Mouse (Mus musculus): ENCODE data around the gene Ctnnb1. TPM values are rescaled to one million over a fixed set of nuclear protein-coding genes. Genes with fewer than 3 reads are reported as not detected.

Gene Ctnnb1
- total and polyA plus RNA-seq, 3 experiments, result 197 to 383 (median 290) TPM

- Histone ChIP-seq H3K4me1 (ENCODE audit: control insufficient read depth in 1 of 2, insufficient read depth in 2 of 2) (no peaks in the 10 kb centered on the region), H3K9me3 (replicated peaks; ENCODE audit: low read length) (no peaks in the 10 kb centered on the region), H3K4me3 (replicated peaks in 1 of 3; ENCODE audit: low read depth in 2 of 3, low read length in 2 of 3, poor library complexity in 1 of 3) (no peak overlapping the region), H3K27ac (ENCODE audit: insufficient read depth, low read depth) (no peak overlapping the region), H3K27me3 (replicated peaks) (peaks cover 5% of the 10 kb centered on the region), H3K79me2 (replicated peaks; ENCODE audit: control insufficient read depth, extremely low read depth, insufficient read depth, poor library complexity, severe bottlenecking) (no peaks in the 10 kb centered on the region), H3K4me2 (ENCODE audit: insufficient read depth, low read depth, poor library complexity, severe bottlenecking) (no peak overlapping the region), H3K36me3 (replicated peaks in 1 of 2; ENCODE audit: control insufficient read depth in 1 of 2, insufficient read depth in 1 of 2, low read length in 1 of 2) (no peaks in the 10 kb centered on the region), H3K9ac (ENCODE audit: insufficient read depth, low read depth) (no peak overlapping the region)
- in situ Hi-C loops (cut with MboI; ENCODE audit: low pct_ligation_motif_present, low pct_unique_long_range_greater_than_20kb, low sequenced_read_pairs), result no loop called here
- dilution Hi-C loops (cut with MboI; ENCODE audit: extremely low pct_ligation_motif_present, extremely low pct_unique_long_range_greater_than_20kb, low sequenced_read_pairs), result no loop called here
- TF ChIP-seq KAT2A (IDR thresholded peaks at IDR 0.05; ENCODE audit: insufficient replicate concordance, low read length) (no peak), GABPA (IDR thresholded peaks at IDR 0.05; ENCODE audit: insufficient replicate concordance, low read depth, low read length) (no peak), CHD1 (IDR thresholded peaks at IDR 0.05; ENCODE audit: low read depth, low read length) (no peak), CTCF (conservative IDR thresholded peaks at IDR 0.05 in 1 of 2, IDR thresholded peaks at IDR 0.05 in 1 of 2; ENCODE audit: low read depth in 2 of 2, low read length in 2 of 2) (no peak), ZMIZ1 (IDR thresholded peaks at IDR 0.05; ENCODE audit: low read depth, low read length) (no peak), TBP (conservative IDR thresholded peaks at IDR 0.05; ENCODE audit: low read depth, low read length) (no peak), ETS1 (conservative IDR thresholded peaks at IDR 0.05; ENCODE audit: low read depth, low read length) (no peak), TCF12 (IDR thresholded peaks at IDR 0.05; ENCODE audit: low read depth, low read length) (no peak), ELF1 (IDR thresholded peaks at IDR 0.05; ENCODE audit: low read depth, low read length) (no peak), HCFC1 (IDR thresholded peaks at IDR 0.05; ENCODE audit: low read depth, low read length) (no peak), NRF1 (IDR thresholded peaks at IDR 0.05; ENCODE audit: low read depth, low read length) (no peak), ZKSCAN1 (IDR thresholded peaks at IDR 0.05; ENCODE audit: borderline replicate concordance, low read depth, low read length) (no peak), POLR2AphosphoS2 (IDR thresholded peaks at IDR 0.05; ENCODE audit: low read depth, low read length) (no peak), POLR2A (IDR thresholded peaks at IDR 0.05; ENCODE audit: low read depth, low read length) (no peak), JUND (conservative IDR thresholded peaks at IDR 0.05; ENCODE audit: low read depth, low read length) (no peak), MAX (IDR thresholded peaks at IDR 0.05; ENCODE audit: low read length) (no peak), RAD21 (IDR thresholded peaks at IDR 0.05; ENCODE audit: low read depth, low read length) (no peak), IRF4 (IDR thresholded peaks at IDR 0.05; ENCODE audit: low read depth, low read length) (no peak)
- DNase-seq (ENCODE audit: extremely low read depth), result no peak
Measured at GRCm38 (mm10) chr9:120893971-120894370, 35.0 kb upstream of the Ctnnb1 start.

DNA sequence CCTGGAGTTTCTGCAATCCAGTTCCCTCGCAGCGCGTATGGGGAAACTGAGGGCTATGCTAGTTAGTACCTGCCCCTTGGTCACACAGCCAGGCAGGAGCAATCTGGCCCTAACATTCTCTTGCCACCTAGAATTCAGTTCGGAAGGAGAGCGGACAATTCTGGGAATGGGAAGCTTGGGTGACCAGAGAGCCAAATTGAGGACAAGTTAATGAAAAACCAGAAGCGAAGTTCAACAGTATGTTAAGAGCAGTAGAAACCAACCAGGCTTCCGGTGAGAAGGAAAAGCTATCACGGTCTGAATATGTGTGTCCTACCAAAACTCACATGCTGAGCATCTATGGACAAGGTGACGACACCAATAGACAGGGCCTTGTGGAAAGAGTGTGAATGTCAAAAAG is 34.6 kb upstream of the Ctnnb1 start:
- no peak overlapping the region for H3K9ac ChIP-seq (ENCODE audit: insufficient read depth, low read depth)
- TF ChIP-seq IRF4 (IDR thresholded peaks at IDR 0.05; ENCODE audit: low read depth, low read length) (no peak), SMC3 (IDR thresholded peaks at IDR 0.05; ENCODE audit: low read depth, low read length) (no peak), MAX (IDR thresholded peaks at IDR 0.05; ENCODE audit: low read length) (no peak), USF2 (conservative IDR thresholded peaks at IDR 0.05; ENCODE audit: low read depth, low read length) (no peak), UBTF (IDR thresholded peaks at IDR 0.05; ENCODE audit: low read depth, low read length) (no peak)
- H3K79me2 ChIP-seq (replicated peaks; ENCODE audit: control insufficient read depth, extremely low read depth, insufficient read depth, poor library complexity, severe bottlenecking), result no peaks in the 10 kb centered on the region
- in situ Hi-C loops (cut with MboI; ENCODE audit: low pct_ligation_motif_present, low pct_unique_long_range_greater_than_20kb, low sequenced_read_pairs) (no loop called here), dilution Hi-C loops (cut with MboI; ENCODE audit: extremely low pct_ligation_motif_present, extremely low pct_unique_long_range_greater_than_20kb, low sequenced_read_pairs) (no loop called here)
- H3K4me2 ChIP-seq (ENCODE audit: insufficient read depth, low read depth, poor library complexity, severe bottlenecking), result no peak overlapping the region
- no peak overlapping the region for H3K4me3 ChIP-seq (replicated peaks in 1 of 3; ENCODE audit: low read depth in 2 of 3, low read length in 2 of 3, poor library complexity in 1 of 3)
- no peaks in the 10 kb centered on the region for H3K36me3 ChIP-seq (replicated peaks in 1 of 2; ENCODE audit: control insufficient read depth in 1 of 2, insufficient read depth in 1 of 2, low read length in 1 of 2)
- H3K9me3 ChIP-seq (replicated peaks; ENCODE audit: low read length), result no peaks in the 10 kb centered on the region
- H3K27me3 ChIP-seq (replicated peaks), result peaks cover 6% of the 10 kb centered on the region
- no peaks in the 10 kb centered on the region for H3K4me1 ChIP-seq (ENCODE audit: control insufficient read depth in 1 of 2, insufficient read depth in 2 of 2)
- no peak for DNase-seq (ENCODE audit: extremely low read depth)
- no peak overlapping the region for H3K27ac ChIP-seq (ENCODE audit: insufficient read depth, low read depth)
